Mouse (Mus musculus): Measurements from ENCODE around the gene Pbxip1.

Gene Pbxip1

GRCm38 (mm10) chr3:89436176-89437113 is at the start of gene Pbxip1:
Gene Pbxip1, plus strand, starts transcription at chr3:89436706.
- DNase-seq (ENCODE audit: low spot score in 2 of 2), result no peak

GRCm38 (mm10) chr3:89387632-89388031 is 48.9 kb upstream of the Pbxip1 start:
- DNase-seq (ENCODE audit: low spot score in 2 of 2), result no peak

GRCm38 (mm10) chr3:89388134-89388881 is 48.2 kb upstream of the Pbxip1 start:
- DNase-seq (ENCODE audit: low spot score in 2 of 2), result no peak

GRCm38 (mm10) chr3:89388901-89389740 is 47.4 kb upstream of the Pbxip1 start:
- DNase-seq (ENCODE audit: low spot score in 2 of 2), result no peak

GRCm38 (mm10) chr3:89390111-89390515 is 46.4 kb upstream of the Pbxip1 start:
- DNase-seq (ENCODE audit: low spot score in 2 of 2), result no peak

- DNase-seq (ENCODE audit: low spot score in 2 of 2), result no peak
These were observed 45.5 kb upstream of the Pbxip1 start for GRCm38 (mm10) chr3:89390699-89391662.

GRCm38 (mm10) chr3:89391663-89392511 is 44.6 kb upstream of the Pbxip1 start:
- no peak for DNase-seq (ENCODE audit: low spot score in 2 of 2)

GRCm38 (mm10) chr3:89392871-89393311 is 43.6 kb upstream of the Pbxip1 start:
- DNase-seq (ENCODE audit: low spot score in 2 of 2), result no peak

- DNase-seq (ENCODE audit: low spot score in 2 of 2), result peak; percentile 85 to 93
These were observed 42.9 kb upstream of the Pbxip1 start for GRCm38 (mm10) chr3:89393605-89394004.

GRCm38 (mm10) chr3:89394006-89394893 is 42.3 kb upstream of the Pbxip1 start, which contains the start of gene Zbtb7b:
Gene Zbtb7b, minus strand, starts transcription at chr3:89394776.
- DNase-seq (ENCODE audit: low spot score in 2 of 2), result peak in 1 of 2 experiments; percentile 31

- peak in 1 of 2 experiments; percentile 42 for DNase-seq (ENCODE audit: low spot score in 2 of 2)
These were observed 41.6 kb upstream of the Pbxip1 start for GRCm38 (mm10) chr3:89394894-89395256.

GRCm38 (mm10) chr3:89395419-89395805 is 41.1 kb upstream of the Pbxip1 start:
- no peak for DNase-seq (ENCODE audit: low spot score in 2 of 2)

- DNase-seq (ENCODE audit: low spot score in 2 of 2), result peak; percentile 41 to 52
These were observed 40.5 kb upstream of the Pbxip1 start for GRCm38 (mm10) chr3:89395806-89396653.

GRCm38 (mm10) chr3:89396654-89397005 is 39.9 kb upstream of the Pbxip1 start:
- no peak for DNase-seq (ENCODE audit: low spot score in 2 of 2)

- DNase-seq (ENCODE audit: low spot score in 2 of 2), result no peak
These were observed 35.2 kb upstream of the Pbxip1 start for GRCm38 (mm10) chr3:89401329-89401728.

GRCm38 (mm10) chr3:89402693-89403092 is 33.8 kb upstream of the Pbxip1 start, which contains the start of gene Lenep:
Gene Lenep, minus strand, starts transcription at chr3:89402793.
- no peak for DNase-seq (ENCODE audit: low spot score in 2 of 2)

GRCm38 (mm10) chr3:89406887-89407286 is 29.6 kb upstream of the Pbxip1 start:
- no peak for DNase-seq (ENCODE audit: low spot score in 2 of 2)

GRCm38 (mm10) chr3:89408448-89408847 is 28.1 kb upstream of the Pbxip1 start:
- DNase-seq (ENCODE audit: low spot score in 2 of 2), result no peak
